Mouse (Mus musculus): ENCODE results near the gene Psme3.

- TF ChIP-seq CTCF (IDR thresholded peaks at IDR 0.05; ENCODE audit: low read depth) (no peak), EP300 (IDR thresholded peaks at IDR 0.05; ENCODE audit: low read depth) (no peak)
Observed at GRCm38 (mm10) chr11:101287306-101287705, 28.7 kb upstream of the Psme3 start.

Measured in liver, embryonic 14.5 days (tissue).